Mouse (Mus musculus) small intestine, adult 2 months (tissue): ENCODE data around the gene Mecom.

Experiments
- CTCF ChIP-seq: fragments of 200-500 bp; IDR thresholded peaks from 2 replicates; pipeline ENCODE4 v1.5.1; 2012; ENCODE audit warnings: low read depth, mild to moderate bottlenecking, control low read depth, inconsistent platforms, low read length, moderate library complexity, mixed read lengths; ENCODE audit not compliant: insufficient replicate concordance, insufficient read length; ENCODE audit errors: extremely low read depth
- POLR2A ChIP-seq: fragments of 200-500 bp; IDR thresholded peaks from 2 replicates; pipeline ENCODE4 v1.6.1; 2012; ENCODE audit warnings: low read depth, mild to moderate bottlenecking, control low read depth, inconsistent platforms, low read length, moderate library complexity

GRCm38 (mm10) chr3:30192294-30193007, 355.4 kb downstream of the Mecom start:
- TF ChIP-seq CTCF (no peak), POLR2A (no peak)
